Mouse (Mus musculus) neural tube, embryonic 15.5 days (tissue): Measurements from ENCODE around the gene Muc13. TPM values are rescaled to one million over a fixed set of nuclear protein-coding genes. Genes with fewer than 3 reads are reported as not detected.

ENCODE experiments used
- ATAC-seq: fragments of 200-750 bp; cut with Nextera tagmentation; 2 replicates; pipeline ENCODE4 v1.8.0; 2017; ENCODE audit warnings: mild to moderate bottlenecking, moderate TSS enrichment, moderate library complexity; ENCODE audit not compliant: low FRiP score
- H3K27ac ChIP-seq: fragments of 300-500 bp; sonication (generic); replicated peaks from 2 replicates; pipeline ENCODE4 v1.5.1; 2015; ENCODE audit warnings: mild to moderate bottlenecking, inconsistent platforms
- H3K27me3 ChIP-seq: fragments of 300-500 bp; sonication (generic); replicated peaks from 2 replicates; pipeline ENCODE4 v1.6.1; 2015; ENCODE audit warnings: inconsistent platforms
- H3K36me3 ChIP-seq: fragments of 300-500 bp; sonication (generic); 2 replicates; pipeline ENCODE4 v1.6.1; 2015; ENCODE audit warnings: inconsistent platforms
- H3K4me1 ChIP-seq: fragments of 300-500 bp; sonication (generic); 2 replicates; pipeline ENCODE4 v1.6.1; 2015; ENCODE audit warnings: inconsistent platforms
- H3K4me2 ChIP-seq: fragments of 300-500 bp; sonication (generic); 2 replicates; pipeline ENCODE4 v1.6.1; 2015; ENCODE audit warnings: inconsistent platforms, mild to moderate bottlenecking, moderate library complexity
- H3K4me3 ChIP-seq: fragments of 300-500 bp; sonication (generic); replicated peaks from 2 replicates; pipeline ENCODE4 v1.5.1; 2015; ENCODE audit warnings: mild to moderate bottlenecking, inconsistent platforms
- H3K9ac ChIP-seq: fragments of 300-500 bp; sonication (generic); replicated peaks from 2 replicates; pipeline ENCODE4 v1.6.1; 2015; ENCODE audit warnings: mild to moderate bottlenecking, inconsistent platforms
- H3K9me3 ChIP-seq: fragments of 300-500 bp; sonication (generic); replicated peaks from 2 replicates; pipeline ENCODE4 v1.6.1; 2016; ENCODE audit warnings: inconsistent platforms
- WGBS: fragments of 180-500 bp; shearing (Covaris S2); methylation state at CpG from one replicate; pipeline ENCODE4 v1.1.7; 2015; ENCODE audit warnings: mixed read lengths; 5-methylcytosine and 5-hydroxymethylcytosine counted together
- polyA plus RNA-seq: library from polyadenylated mRNA; unstranded; fragments of >200 nt; fragmentation: Nextera tagmentation; extraction: Ambion mirVana; gene quantifications from 2 replicates; pipeline ENCODE4 v1.2.1, GENCODE M21; 2015

The Muc13 gene
- 7.2 TPM in 1 of 2 replicates, not detected in the other for polyA plus RNA-seq

GRCm38 (mm10) chr16:33793846-33794791 lies at the start of gene Muc13:
Muc13 (plus strand) TSS chr16:33794037.
- no peaks in the 10 kb centered on the region for H3K9me3 ChIP-seq
- no peak for ATAC-seq
- H3K27me3 ChIP-seq = no peaks in the 10 kb centered on the region
- WGBS = 91% methylated on average over 10 of the region's 10 CpGs
- H3K27ac ChIP-seq = no peak within 1 kb of the TSS
- no peak within 1 kb of the TSS for H3K4me3 ChIP-seq
- no peaks in the 10 kb centered on the region for H3K4me1 ChIP-seq
- H3K4me2 ChIP-seq = no peak within 1 kb of the TSS
- no peaks in the 10 kb centered on the region for H3K36me3 ChIP-seq
- no peak within 1 kb of the TSS for H3K9ac ChIP-seq

GRCm38 (mm10) chr16:33744622-33745419 lies 49.0 kb upstream of the Muc13 start:
- Histone ChIP-seq H3K4me1 (peaks cover 18% of the 10 kb centered on the region), H3K9ac (no peak overlapping the region), H3K4me2 (no peak overlapping the region), H3K9me3 (no peaks in the 10 kb centered on the region), H3K4me3 (no peak overlapping the region), H3K27ac (no peak overlapping the region), H3K36me3 (no peaks in the 10 kb centered on the region), H3K27me3 (no peaks in the 10 kb centered on the region)
- 65% methylated on average over 7 of the region's 7 CpGs for WGBS
- peak; percentile 76 for ATAC-seq

DNA sequence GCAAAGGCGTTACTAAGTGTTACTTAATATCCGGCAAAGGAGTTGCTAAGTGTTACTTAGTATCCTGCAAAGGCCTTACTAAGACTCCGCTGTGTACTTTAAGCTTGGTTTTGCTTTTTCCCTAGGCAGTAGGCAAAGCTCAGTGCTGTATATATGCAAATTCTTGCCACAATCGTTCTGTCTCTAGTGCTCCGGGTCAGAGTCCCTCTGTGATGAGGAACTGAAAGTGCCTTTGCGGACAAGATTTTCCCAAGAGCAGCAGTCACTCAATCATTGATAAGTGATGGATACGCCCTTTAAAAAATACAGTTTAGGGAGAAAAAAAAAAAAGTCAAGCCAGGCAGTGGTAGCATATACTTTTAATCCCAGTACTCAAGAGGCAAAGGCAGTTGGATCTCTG lies 48.4 kb upstream of the Muc13 start:
- Histone ChIP-seq H3K36me3 (no peaks in the 10 kb centered on the region), H3K9me3 (no peaks in the 10 kb centered on the region), H3K4me2 (no peak overlapping the region), H3K4me3 (no peak overlapping the region), H3K9ac (no peak overlapping the region), H3K27ac (no peak overlapping the region), H3K4me1 (peaks cover 16% of the 10 kb centered on the region), H3K27me3 (no peaks in the 10 kb centered on the region)
- no peak for ATAC-seq
- 88% methylated on average over 7 of the region's 7 CpGs for WGBS

- Histone ChIP-seq H3K9me3 (no peaks in the 10 kb centered on the region), H3K4me3 (no peak overlapping the region), H3K4me1 (peaks cover 10% of the 10 kb centered on the region), H3K9ac (no peak overlapping the region), H3K36me3 (no peaks in the 10 kb centered on the region), H3K27me3 (no peaks in the 10 kb centered on the region), H3K27ac (no peak overlapping the region), H3K4me2 (no peak overlapping the region)
- 84% methylated on average over 10 of the region's 10 CpGs for WGBS
- ATAC-seq = no peak
Observed at GRCm38 (mm10) chr16:33746074-33746676, 47.7 kb upstream of the Muc13 start.

DNA sequence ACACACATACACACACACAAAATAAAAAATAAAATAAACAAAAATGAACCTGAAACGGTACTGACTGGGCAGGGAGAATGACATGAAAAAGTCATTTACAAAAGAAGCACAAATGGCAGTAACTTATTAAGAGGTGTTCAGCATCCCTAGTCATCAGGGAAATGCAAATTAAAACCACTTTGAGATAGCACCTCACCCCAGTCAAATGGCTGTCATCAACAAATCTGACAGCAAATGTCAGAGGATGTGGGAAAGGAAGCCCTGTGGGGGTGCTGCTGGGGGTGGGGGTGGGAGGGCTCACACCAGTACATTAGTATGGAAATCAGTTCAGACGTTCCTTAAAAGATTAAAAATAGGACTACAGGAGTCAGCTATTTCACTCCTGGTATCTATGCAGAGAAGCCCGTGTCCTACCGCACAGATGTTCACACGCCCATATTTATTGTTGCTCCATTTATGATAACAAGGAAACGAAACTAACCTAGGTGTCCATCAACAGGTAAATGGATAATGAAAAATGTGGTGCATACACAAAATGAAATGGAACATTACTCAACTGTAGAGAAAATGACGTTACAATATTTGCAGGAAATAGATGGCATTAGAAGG lies 46.4 kb upstream of the Muc13 start:
- Histone ChIP-seq H3K4me1 (0 out of 2 replicates have a peak, but pooled peaks cover 2% of the 10 kb centered on the region), H3K4me3 (no peak overlapping the region), H3K4me2 (no peak overlapping the region), H3K27ac (no peak overlapping the region), H3K36me3 (no peaks in the 10 kb centered on the region), H3K9me3 (no peaks in the 10 kb centered on the region), H3K9ac (no peak overlapping the region), H3K27me3 (no peaks in the 10 kb centered on the region)
- ATAC-seq = no peak
- 77% methylated on average over 7 of the region's 7 CpGs for WGBS

DNA sequence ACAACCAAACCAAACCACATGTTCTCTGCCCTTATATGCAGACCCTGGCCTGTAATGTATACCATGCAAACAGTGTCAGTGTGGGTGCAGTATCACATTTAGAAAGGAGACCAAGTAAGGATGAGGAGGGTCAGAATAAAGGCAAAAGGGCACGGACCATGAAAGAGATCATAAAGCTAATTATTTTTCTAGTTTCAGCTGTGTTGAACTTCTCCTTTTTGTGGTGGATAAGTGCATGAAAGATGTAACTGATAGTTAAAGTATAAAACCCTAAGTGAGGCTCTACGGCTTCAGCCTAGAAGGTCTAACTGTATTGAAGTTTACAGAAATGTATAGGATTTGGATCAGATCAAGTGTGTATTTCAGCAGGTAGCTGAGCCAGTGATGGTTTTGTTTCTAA lies 45.8 kb upstream of the Muc13 start:
- WGBS = 96% methylated on average over 2 of the region's 2 CpGs
- H3K9ac ChIP-seq = no peak overlapping the region
- H3K9me3 ChIP-seq = no peaks in the 10 kb centered on the region
- H3K4me3 ChIP-seq = no peak overlapping the region
- no peak overlapping the region for H3K27ac ChIP-seq
- no peaks in the 10 kb centered on the region for H3K36me3 ChIP-seq
- H3K4me2 ChIP-seq = no peak overlapping the region
- H3K4me1 ChIP-seq = 0 out of 2 replicates have a peak, but pooled peaks cover 2% of the 10 kb centered on the region
- ATAC-seq = no peak
- H3K27me3 ChIP-seq = no peaks in the 10 kb centered on the region

DNA sequence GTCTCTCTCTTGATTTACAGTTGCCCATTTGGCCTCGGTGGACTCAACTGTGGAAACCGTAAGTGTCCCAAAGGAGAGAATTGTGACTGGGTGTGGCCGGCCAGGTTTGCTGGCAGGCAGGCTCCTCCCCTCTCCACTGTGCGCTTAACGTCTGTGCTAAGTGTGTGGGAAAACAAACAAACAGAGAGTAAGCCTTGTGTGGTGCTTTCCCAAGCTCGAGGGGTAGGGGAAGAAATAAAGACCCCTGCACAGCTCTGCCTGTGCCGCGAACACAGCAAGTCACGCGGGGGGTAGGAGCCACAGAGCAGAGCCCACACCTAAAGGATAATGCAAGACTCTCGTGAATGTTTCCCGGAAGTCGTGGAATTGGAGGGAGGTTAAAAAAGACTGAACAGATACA lies 42.7 kb upstream of the Muc13 start:
- no peaks in the 10 kb centered on the region for H3K27me3 ChIP-seq
- no peak overlapping the region for H3K9ac ChIP-seq
- H3K9me3 ChIP-seq = no peaks in the 10 kb centered on the region
- WGBS = 50% methylated on average over 13 of the region's 13 CpGs
- no peak overlapping the region for H3K4me3 ChIP-seq
- no peak for ATAC-seq
- H3K36me3 ChIP-seq = no peaks in the 10 kb centered on the region
- H3K4me2 ChIP-seq = no peak overlapping the region
- no peak overlapping the region for H3K27ac ChIP-seq
- H3K4me1 ChIP-seq = no peaks in the 10 kb centered on the region

DNA sequence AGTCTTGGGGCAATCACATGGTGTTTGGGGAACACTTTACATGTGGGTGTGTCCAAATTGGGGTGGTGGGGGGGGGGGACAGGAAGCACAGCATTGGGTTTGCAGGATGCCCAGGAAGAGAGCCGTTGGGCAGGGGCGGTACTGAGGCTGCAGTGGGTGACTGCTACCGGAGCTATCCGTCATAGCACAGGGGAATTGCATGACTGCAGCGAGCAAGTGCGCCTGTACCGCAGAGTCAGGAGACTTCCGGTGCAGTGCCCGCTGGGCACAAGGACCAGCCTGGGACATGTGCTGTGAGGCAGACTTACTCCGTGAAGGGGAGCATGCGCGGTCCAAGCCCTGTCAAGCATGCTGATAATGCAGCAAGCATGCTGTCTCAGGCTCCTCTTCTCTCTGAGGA lies 42.2 kb upstream of the Muc13 start:
- no peak for ATAC-seq
- H3K27ac ChIP-seq = no peak overlapping the region
- H3K27me3 ChIP-seq = no peaks in the 10 kb centered on the region
- no peaks in the 10 kb centered on the region for H3K4me1 ChIP-seq
- H3K4me2 ChIP-seq = no peak overlapping the region
- 83% methylated on average over 12 of the region's 12 CpGs for whole genome bisulfite sequencing
- H3K9ac ChIP-seq = no peak overlapping the region
- H3K4me3 ChIP-seq = no peak overlapping the region
- no peaks in the 10 kb centered on the region for H3K36me3 ChIP-seq
- no peaks in the 10 kb centered on the region for H3K9me3 ChIP-seq

DNA sequence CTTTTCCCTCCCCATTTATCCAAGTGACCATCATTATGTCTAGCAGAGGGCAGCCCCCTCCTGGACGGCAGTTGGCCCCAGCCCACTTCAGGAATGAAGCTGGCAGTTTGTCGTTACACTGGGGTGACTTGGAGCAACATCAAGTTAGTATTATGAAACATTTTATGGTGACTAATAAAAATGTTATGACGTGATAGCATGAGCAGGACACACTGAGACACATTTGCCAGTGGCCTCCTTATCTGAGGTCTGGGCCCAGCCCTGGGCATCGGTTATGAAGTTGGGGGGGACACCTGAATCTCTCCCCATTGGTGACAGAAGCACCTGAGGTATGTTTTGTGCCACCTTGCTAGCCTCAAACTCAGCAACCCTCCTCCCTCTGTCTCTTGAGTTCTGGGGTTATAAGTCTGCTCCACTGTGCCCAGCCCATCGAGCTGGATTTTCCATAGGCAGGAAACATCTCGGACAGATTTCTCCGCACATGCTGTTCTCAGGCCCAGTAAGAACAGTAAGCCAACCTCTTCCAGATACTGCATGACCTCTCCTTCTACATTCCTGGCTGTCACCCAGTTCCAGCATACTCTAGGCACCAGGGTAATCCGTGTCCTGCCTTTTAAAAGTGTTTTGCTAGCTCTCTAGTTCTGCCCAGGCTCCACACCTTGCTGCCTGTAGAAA lies 40.8 kb upstream of the Muc13 start:
- no peak for ATAC-seq

DNA sequence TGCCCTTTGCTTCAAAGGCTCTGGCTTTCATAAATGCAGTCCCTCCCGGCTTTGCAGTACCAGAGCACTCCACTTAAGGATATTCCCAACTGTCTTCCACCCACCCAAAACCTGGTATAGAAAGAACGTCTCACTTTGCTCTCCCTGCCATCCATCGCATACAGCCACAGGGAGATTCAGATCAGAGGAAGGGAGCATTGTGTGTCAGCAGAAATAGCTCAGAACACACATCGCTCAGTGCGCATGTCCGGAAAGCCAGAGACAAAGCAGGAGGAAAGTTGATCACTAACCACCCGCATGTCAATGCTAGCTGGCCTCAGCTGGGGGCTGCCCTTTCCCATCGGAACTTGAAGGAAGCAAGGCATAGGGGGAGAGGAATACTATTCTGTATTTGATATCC lies 38.5 kb upstream of the Muc13 start:
- Histone ChIP-seq H3K27ac (no peak overlapping the region), H3K9ac (no peak overlapping the region), H3K9me3 (no peaks in the 10 kb centered on the region), H3K4me2 (no peak overlapping the region), H3K4me3 (no peak overlapping the region), H3K4me1 (no peaks in the 10 kb centered on the region), H3K27me3 (no peaks in the 10 kb centered on the region), H3K36me3 (no peaks in the 10 kb centered on the region)
- 86% methylated on average over 8 of the region's 8 CpGs for WGBS
- ATAC-seq = no peak

More for the DNA sequence above, 40.8 kb upstream of the Muc13 start:
- no peak overlapping the region for H3K4me3 ChIP-seq
- no peaks in the 10 kb centered on the region for H3K27me3 ChIP-seq
- 89% methylated on average over 8 of the region's 8 CpGs for WGBS
- no peak overlapping the region for H3K27ac ChIP-seq
- no peaks in the 10 kb centered on the region for H3K9me3 ChIP-seq
- H3K4me1 ChIP-seq = no peaks in the 10 kb centered on the region
- H3K9ac ChIP-seq = no peak overlapping the region
- no peak overlapping the region for H3K4me2 ChIP-seq
- H3K36me3 ChIP-seq = no peaks in the 10 kb centered on the region

GRCm38 (mm10) chr16:33755961-33756360 lies 37.9 kb upstream of the Muc13 start:
- no peak overlapping the region for H3K4me2 ChIP-seq
- H3K4me3 ChIP-seq = no peak overlapping the region
- no peaks in the 10 kb centered on the region for H3K27me3 ChIP-seq
- no peaks in the 10 kb centered on the region for H3K4me1 ChIP-seq
- H3K36me3 ChIP-seq = no peaks in the 10 kb centered on the region
- no peak overlapping the region for H3K27ac ChIP-seq
- H3K9ac ChIP-seq = no peak overlapping the region
- H3K9me3 ChIP-seq = no peaks in the 10 kb centered on the region
- 77% methylated on average over 16 of the region's 16 CpGs for WGBS
- ATAC-seq = no peak
